Mouse (Mus musculus) small intestine, adult 2 months (tissue): ENCODE measurements around the gene Gm45713. TPM values are rescaled to one million over a fixed set of nuclear protein-coding genes. Genes with fewer than 3 reads are reported as not detected.

Experiments used
- H3K27ac ChIP-seq: fragments of 200-500 bp; 2 replicates; pipeline ENCODE4 v1.5.1; 2012; ENCODE audit warnings: low read depth, low read length, control low read depth, inconsistent platforms; ENCODE audit not compliant: insufficient read depth
- H3K27me3 ChIP-seq: fragments of 200-500 bp; 2 replicates; pipeline ENCODE4 v1.6.1; 2012; ENCODE audit warnings: mild to moderate bottlenecking, moderate library complexity, low read length, inconsistent platforms; ENCODE audit not compliant: control insufficient read depth, insufficient read depth
- H3K36me3 ChIP-seq: fragments of 200-500 bp; 2 replicates; pipeline ENCODE4 v1.6.1; 2012; ENCODE audit warnings: mild to moderate bottlenecking, low read length, control low read depth, inconsistent platforms; ENCODE audit not compliant: control insufficient read depth, insufficient read depth
- H3K4me1 ChIP-seq: fragments of 200-500 bp; 2 replicates; pipeline ENCODE4 v1.6.1; 2012; ENCODE audit warnings: low read length, inconsistent platforms, mixed read lengths; ENCODE audit not compliant: control insufficient read depth, insufficient read depth, insufficient read length
- H3K4me3 ChIP-seq: fragments of 200-500 bp; 2 replicates; pipeline ENCODE4 v1.5.1; 2012; ENCODE audit warnings: low read depth, mild to moderate bottlenecking, control low read depth, inconsistent platforms, low read length, moderate library complexity
- CTCF ChIP-seq: fragments of 200-500 bp; IDR thresholded peaks from 2 replicates; pipeline ENCODE4 v1.5.1; 2012; ENCODE audit warnings: low read depth, mild to moderate bottlenecking, control low read depth, inconsistent platforms, low read length, moderate library complexity, mixed read lengths; ENCODE audit not compliant: insufficient replicate concordance, insufficient read length; ENCODE audit errors: extremely low read depth
- POLR2A ChIP-seq: fragments of 200-500 bp; IDR thresholded peaks from 2 replicates; pipeline ENCODE4 v1.6.1; 2012; ENCODE audit warnings: low read depth, mild to moderate bottlenecking, control low read depth, inconsistent platforms, low read length, moderate library complexity
- WGBS: fragments of 180-500 bp; shearing (Covaris S2); methylation state at CpG from one replicate; pipeline ENCODE4 v1.1.7; 2018; 5-methylcytosine and 5-hydroxymethylcytosine counted together
- polyA plus RNA-seq: library from polyadenylated mRNA; depleted of rRNA; stranded (reverse); fragments of >200 nt; gene quantifications from 2 replicates; pipeline ENCODE4 v1.2.3, GENCODE M21; 2012

The Gm45713 gene
- polyA plus RNA-seq, 1 experiment: 1.5 TPM

DNA sequence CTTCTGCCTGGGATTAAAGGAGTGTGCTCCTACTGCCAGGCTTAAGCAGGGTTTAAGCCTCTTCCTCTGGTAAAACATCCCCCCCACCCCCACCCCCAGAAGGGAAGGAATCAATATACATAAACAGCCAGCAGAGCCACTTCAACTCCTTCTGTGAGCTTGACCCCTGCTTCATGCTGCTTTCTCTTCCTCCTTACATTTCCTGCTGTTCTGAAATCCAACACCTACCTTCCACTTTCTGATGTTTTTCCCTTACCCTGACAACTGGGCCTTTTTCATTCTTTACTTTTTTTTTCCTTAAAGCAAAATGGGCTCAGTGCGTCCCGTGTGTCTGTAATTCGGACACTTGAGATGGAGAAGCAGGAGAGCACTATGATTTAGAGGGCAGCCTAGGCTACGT is 14.3 kb upstream of the Gm45713 start:
- Histone ChIP-seq H3K4me3 (no peak overlapping the region), H3K36me3 (peaks cover 27% of the 10 kb centered on the region), H3K27ac (peak overlapping the region; percentile 41), H3K4me1 (peaks cover 7% of the 10 kb centered on the region), H3K27me3 (no peaks in the 10 kb centered on the region)
- 74% methylated on average over 4 of the region's 4 CpGs for WGBS
- TF ChIP-seq CTCF (no peak), POLR2A (no peak)

DNA sequence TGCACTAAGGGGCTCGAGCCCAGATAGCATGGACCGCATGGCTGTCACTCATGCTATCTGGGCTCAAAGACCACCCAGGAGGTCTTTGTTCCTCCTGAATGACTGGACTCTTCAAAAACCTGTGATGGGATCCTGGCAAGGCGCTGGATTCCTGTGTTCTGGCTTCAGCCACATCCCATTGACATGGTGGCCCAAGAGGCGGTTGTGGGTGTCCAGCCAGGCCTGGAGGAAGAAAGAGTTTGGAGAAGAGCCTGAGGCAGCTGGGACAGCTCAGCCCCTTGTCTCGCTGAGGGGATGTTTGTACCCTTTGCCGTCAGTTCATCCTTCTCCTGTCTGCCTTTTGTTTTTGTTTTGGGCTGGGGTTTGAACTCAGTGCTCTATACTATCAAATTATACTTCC is 13.5 kb upstream of the Gm45713 start:
- TF ChIP-seq CTCF (no peak), POLR2A (no peak)
- peak overlapping the region; percentile 32 for H3K27ac ChIP-seq
- no peak overlapping the region for H3K4me3 ChIP-seq
- H3K4me1 ChIP-seq: peaks cover 3% of the 10 kb centered on the region; the same call in 1 of the 2 replicates
- H3K27me3 ChIP-seq: no peaks in the 10 kb centered on the region
- 81% methylated on average over 6 of the region's 6 CpGs for WGBS
- H3K36me3 ChIP-seq: peaks cover 35% of the 10 kb centered on the region

DNA sequence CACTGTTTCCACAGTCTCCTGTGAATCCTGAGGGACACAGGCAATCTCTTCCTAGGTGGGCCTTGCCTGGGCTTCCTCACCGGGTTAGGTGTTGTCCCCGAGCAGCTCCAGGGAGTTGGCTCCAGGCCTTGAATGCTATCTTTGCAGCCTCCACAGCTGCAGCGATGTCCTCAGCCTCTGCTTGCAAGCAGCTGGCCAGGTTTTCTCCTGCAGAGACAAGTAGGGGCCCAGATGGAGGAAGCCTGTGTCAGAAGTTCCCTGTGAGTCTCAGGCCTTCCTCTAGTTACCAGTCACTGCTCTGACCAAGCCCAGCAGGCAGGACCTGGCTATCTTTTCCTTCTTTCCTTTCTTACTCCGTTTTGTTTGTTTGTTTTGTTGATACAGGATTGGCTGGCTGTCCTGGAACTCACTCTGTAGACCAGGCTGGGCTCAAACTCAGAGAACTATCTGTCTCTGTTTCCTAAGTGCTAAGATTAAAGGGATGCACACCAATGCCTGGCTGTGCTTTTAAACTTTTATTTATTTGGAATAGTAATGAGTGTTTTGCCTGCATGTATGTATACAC is 12.6 kb upstream of the Gm45713 start:
- WGBS: 59% methylated on average over 4 of the region's 4 CpGs
- Histone ChIP-seq H3K4me1 (peaks cover 3% of the 10 kb centered on the region; the same call in 1 of the 2 replicates), H3K4me3 (no peak overlapping the region), H3K27ac (0 out of 2 replicates have a peak overlapping the region, but pooled peaks have one; percentile 28), H3K36me3 (peaks cover 43% of the 10 kb centered on the region), H3K27me3 (no peaks in the 10 kb centered on the region)
- TF ChIP-seq POLR2A (no peak), CTCF (no peak)

DNA sequence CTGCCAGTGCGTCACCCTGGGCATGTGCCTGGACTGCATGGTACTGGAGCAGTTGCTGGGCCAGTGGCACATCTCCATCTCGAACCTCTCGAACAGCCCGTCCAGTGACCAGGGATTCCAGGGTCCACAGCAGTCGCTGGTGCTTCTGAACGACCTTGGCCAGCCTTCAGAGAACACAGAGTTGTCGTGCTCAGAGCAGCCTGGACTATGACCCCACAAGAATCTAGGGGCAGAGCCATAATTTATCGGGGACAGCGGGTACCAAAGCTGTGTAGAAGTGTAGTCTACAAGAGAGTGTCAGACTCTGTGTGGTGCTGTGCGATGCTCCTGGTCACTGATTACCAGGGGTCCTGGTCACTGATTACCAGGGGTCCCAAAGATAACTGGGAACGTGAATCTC is 11.9 kb upstream of the Gm45713 start:
- H3K4me3 ChIP-seq: no peak overlapping the region
- no peak for TF ChIP-seq CTCF
- TF ChIP-seq POLR2A: no peak
- no peak overlapping the region for H3K27ac ChIP-seq
- 76% methylated on average over 11 of the region's 11 CpGs for WGBS
- no peaks in the 10 kb centered on the region for H3K27me3 ChIP-seq
- H3K36me3 ChIP-seq: peaks cover 50% of the 10 kb centered on the region
- peaks cover 3% of the 10 kb centered on the region; the same call in 1 of the 2 replicates for H3K4me1 ChIP-seq

DNA sequence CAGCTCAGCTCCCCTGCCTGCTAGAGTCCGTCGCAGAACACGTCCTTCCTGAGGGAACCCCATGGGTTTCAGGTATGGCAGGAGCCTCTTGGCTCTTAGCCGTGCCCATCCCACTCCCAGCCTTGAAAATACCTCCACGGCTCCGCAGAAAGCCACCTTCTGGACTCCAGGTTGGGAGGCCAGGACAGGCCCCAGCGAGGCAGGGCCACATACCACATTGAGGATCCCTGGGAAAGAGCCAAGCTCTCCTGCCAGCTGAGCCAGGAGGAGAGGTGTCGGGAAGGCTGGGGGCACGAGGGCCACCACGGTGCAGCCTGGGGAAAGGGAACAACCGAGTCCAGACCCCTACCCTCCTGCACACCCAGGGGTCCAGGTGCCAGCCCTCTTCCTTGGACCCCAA is 11.2 kb upstream of the Gm45713 start:
- Histone ChIP-seq H3K4me1 (peaks cover 3% of the 10 kb centered on the region; the same call in 1 of the 2 replicates), H3K4me3 (no peak overlapping the region), H3K27ac (no peak overlapping the region), H3K27me3 (no peaks in the 10 kb centered on the region), H3K36me3 (peaks cover 53% of the 10 kb centered on the region)
- 95% methylated on average over 11 of the region's 11 CpGs for WGBS
- TF ChIP-seq POLR2A: no peak

DNA sequence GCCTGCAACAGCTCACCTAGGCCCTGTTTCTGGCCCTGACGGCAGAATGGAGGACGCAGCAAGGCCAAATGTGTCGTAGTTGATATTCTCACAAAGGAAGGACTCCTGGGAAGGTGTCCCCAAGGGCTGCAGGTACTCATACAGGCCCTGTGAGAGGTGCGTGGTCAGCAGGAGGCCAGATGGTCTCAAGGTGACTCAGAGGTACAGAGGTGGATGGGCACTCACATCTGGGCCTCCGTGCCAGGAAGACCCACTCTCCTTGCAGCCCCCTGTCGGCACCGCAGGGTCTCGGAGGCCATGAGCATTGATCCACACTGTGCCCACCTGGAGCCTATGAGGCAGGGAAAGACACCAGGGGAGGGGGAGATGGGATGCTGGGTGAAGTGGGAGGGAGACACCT is 9.4 kb upstream of the Gm45713 start:
- Histone ChIP-seq H3K27ac (no peak overlapping the region), H3K36me3 (peaks cover 61% of the 10 kb centered on the region), H3K4me1 (no peaks in the 10 kb centered on the region), H3K27me3 (no peaks in the 10 kb centered on the region), H3K4me3 (no peak overlapping the region)
- 97% methylated on average over 8 of the region's 8 CpGs for WGBS
- TF ChIP-seq CTCF (no peak), POLR2A (no peak)

DNA sequence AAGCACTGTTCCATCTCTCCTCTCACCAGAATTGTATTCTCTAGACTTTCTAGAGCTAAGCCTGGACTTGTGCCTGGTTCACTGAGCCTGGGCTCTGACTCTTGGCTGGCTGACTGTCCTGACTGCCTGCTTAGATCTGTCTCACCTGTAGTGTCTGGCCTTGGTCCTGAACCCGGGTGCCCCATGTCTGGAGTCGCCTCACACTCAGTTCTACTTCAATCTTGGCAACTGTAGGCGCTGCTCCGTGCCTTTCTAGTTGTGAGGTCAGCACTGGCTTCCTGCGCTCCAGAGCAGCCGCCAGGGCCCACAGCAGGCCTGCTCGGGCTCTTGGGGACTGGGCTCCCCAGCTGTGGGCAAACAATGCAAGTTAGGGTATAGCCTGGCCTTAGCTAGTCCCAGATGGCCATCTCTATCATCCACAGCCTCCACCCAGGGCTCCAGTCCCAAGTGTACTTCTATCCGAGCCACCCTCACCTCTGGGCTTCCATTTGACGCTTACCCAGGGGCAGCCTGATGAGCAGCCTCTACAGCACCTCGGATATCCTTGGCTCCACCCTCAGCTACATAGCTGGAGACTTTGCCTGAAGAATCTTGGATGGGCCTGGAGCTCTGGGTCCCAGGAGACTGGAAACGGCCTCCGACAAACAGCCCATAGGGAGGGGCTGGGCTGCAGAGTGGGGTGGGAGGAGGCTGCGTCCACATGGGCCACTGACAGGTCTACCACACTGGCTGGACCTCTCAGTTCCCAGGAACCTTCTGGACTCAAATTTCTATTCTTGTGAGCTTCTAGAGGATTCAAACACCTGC is 8.5 kb upstream of the Gm45713 start:
- 88% methylated on average over 13 of the region's 13 CpGs for WGBS
- Histone ChIP-seq H3K4me3 (no peak overlapping the region), H3K36me3 (peaks cover 61% of the 10 kb centered on the region), H3K4me1 (no peaks in the 10 kb centered on the region), H3K27ac (no peak overlapping the region), H3K27me3 (no peaks in the 10 kb centered on the region)
- TF ChIP-seq CTCF: no peak
- TF ChIP-seq POLR2A: no peak
